Mouse (Mus musculus) gastrocnemius, adult 8-10 months (tissue): ENCODE results near the gene Mras. TPM values are rescaled to one million over a fixed set of nuclear protein-coding genes. Genes with fewer than 3 reads are reported as not detected.

ENCODE experiments used
- DNase-seq, 2 experiments: peaks; one replicate each; pipeline ENCODE4 v3.0.0; 2022; ENCODE audit warnings: low spot score in 2 of 2
- total RNA-seq, 4 experiments: library from RNA; stranded (reverse); gene quantifications; 2 replicates each; pipeline ENCODE4 v1.2.4; 2022

The Mras gene
- total RNA-seq, 4 experiments from 2014 or later: 3.5 to 7.7 (median 4.5) TPM

GRCm38 (mm10) chr9:99441647-99442433 lies 4.7 kb upstream of the Mras start:
- DNase-seq: no peak

DNA sequence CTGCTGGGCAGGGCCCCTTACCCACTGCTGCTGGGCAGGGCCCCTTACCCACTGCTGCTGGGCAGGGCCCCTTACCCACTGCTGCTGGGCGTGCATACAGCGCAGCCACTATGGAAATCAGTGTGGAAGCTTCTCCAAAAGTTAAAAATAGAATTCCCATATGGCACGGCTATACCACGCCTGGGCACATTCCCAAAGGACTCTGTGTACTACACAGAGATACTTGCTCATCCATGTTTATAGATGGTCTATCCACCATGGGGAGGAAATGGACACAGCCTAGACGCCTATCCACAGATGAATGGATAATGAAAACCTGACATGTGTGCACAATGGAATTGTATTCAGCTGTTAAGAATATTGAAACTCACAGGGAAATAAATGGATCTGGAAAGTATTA lies 3.8 kb upstream of the Mras start:
- DNase-seq: no peak

GRCm38 (mm10) chr9:99439064-99439463 lies 1.9 kb upstream of the Mras start:
- DNase-seq: no peak

DNA sequence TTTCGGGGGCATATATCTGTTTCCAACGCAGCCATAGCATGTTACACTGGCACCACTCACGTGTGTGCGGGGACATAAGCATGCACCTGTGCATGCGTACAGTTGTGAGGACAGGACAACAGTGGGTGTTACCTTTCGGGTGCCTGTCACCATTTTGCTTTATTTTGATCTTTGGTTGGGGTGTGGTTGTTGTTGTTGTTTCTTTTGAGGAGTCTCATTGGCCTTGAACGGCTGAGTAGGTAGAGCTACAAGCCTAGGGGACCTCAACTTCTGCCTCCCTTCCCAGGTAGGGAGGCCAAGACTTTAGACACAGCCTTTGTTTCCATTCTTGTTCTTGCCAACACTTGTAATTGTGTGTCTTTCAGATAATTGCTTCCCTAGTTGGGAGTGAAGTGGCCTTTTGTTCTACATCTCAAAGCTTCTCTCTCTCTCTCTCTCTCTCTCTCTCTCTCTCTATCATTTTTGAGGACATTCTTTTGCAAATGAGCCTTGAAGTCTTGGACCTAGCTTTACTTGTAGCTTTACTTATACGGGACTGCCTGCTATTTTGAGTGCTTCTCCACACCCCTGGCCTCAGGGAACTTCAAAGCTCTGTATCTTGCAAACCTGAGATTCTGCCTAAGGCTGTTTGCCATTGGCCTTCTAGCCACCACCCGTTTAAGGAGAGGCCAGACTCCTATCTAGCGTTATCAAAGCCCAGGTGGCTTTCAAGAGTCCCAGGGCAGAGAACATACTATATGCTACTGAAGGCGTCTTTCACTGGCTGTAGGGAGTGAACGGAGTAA lies 792 bp upstream of the Mras start:
- no peak for DNase-seq

DNA sequence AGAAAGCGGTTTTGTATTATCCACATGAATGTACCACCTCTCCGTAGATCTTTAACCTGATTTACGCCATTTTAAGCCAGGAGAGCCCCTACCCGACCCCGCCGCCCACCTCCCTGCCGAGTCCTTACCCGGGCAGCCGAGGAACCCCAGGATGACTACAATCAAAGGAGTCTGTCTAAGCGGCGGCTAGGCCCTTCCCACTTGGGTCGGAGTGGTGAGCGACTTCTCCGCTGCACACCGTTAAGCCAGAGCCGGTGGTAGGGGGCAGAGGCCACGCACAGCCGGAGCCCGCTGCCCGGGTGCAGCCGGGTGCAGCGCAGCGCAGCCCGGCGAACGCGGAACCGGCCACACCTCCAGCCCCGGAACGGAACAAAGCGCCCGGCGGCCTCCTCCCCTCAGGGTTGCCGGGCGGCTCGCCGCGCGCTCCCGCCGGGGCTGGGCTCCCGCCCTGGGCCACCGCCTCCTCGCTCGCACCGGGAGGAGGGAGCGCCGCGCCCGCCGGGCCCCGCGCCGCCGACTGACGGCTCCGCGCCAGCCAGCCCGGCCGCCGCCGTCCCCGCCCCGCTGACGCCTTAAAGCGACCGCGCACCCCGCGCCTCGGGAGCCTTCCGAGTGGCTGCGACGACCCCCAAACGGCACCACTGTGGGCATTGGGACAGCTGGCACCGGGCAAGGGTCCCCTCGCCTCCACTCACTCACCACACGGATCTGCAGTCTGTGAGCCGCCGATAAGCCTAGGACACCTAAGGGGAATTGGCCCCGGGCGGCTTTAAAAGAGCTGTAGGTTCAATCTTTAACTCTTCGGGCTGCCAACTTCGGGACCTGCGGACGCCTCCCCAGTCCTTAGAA lies 775 bp downstream of the Mras start:
- DNase-seq: peak; percentile 72 to 81

DNA sequence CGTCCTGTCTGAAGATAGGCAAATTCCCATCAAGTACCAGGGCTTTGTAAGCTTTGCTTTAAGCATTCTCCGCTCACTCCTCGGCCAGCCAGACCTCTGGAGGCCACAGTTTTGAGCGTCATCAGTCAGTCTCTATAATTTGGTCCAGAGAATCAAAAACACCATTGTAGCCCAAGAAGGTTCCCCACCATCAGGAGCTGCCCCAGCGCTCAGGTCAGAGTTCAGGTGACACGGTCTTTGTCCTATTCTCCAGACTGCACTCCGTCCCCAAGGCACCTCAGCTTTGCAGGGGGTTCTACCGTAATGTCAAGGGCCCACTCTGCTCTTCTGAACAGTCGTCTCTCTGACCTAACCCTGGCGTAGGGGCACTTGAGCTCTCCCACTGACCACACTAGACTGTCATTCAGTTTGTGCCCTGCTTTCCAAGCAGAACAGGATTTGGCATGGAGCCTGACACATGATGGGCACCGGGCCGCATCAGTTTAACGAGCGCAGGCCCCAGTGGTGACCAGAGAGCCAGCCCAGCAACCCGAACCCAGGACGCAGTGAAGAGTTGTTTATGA lies 1.5 kb downstream of the Mras start:
- peak; percentile 28 to 33 for DNase-seq

- no peak for DNase-seq
These were observed 2.1 kb downstream of the Mras start for GRCm38 (mm10) chr9:99434892-99435618.

- no peak for DNase-seq
These were observed 4.7 kb downstream of the Mras start for GRCm38 (mm10) chr9:99432478-99432877.

DNA sequence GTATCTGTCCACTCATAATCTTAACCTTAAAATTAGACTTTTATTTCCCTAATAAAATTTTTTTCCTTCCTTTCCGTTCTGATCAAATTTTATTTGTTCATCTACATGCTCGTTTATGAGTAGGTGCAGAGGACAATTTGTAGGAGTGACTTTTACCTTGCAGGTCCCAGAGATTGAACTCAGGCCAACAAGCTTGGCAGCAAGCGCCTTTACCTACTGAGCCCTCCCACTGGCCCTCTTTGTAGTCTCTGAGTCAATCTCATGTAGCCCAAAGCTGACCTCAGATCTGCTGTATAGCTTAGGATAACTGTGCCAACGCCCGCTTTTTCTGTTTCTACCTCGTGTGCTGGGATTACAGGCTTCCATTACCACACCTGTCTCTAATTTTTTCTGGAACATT lies 5.2 kb downstream of the Mras start:
- no peak for DNase-seq

- DNase-seq: no peak
These were observed 5.8 kb downstream of the Mras start for GRCm38 (mm10) chr9:99431346-99431745.

GRCm38 (mm10) chr9:99430806-99431205 lies 6.4 kb downstream of the Mras start:
- DNase-seq: no peak

- no peak for DNase-seq
These were observed 7.3 kb downstream of the Mras start for GRCm38 (mm10) chr9:99429845-99430244.

DNA sequence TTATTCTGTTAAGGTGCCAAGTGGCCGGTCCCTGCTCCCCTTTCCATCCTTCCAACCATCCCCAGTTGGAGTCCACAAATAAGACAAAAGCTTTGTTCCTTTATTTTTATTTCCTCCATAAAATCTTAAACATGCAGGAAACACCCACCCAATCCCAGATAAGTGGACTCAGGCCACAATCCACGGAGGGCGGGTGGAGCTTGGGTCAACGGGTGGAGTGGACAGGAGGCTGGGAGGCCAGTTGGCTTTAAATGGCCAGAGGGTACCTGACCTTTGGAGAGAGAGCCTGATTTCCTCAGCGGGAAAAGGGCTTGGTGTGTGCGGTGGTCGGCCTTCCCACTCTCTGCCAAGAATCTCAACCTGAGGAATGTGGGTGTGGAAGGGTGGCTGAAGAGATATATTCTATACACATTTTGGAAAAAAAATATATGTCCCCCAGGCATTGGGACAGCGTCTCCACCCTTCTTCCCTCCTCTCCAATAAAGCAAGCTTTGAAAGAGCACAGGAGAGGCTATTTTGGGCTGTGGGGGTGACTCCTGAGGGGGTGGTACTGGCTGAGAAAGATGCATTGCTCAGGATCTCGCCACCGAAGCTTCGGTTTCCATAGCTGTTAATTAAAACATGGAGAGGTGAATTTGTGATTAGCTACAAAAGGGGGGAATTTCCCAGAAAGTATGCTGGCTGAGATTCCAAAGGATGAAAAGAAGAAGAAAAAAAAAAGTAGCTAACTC lies 8.4 kb downstream of the Mras start:
- no peak for DNase-seq

DNA sequence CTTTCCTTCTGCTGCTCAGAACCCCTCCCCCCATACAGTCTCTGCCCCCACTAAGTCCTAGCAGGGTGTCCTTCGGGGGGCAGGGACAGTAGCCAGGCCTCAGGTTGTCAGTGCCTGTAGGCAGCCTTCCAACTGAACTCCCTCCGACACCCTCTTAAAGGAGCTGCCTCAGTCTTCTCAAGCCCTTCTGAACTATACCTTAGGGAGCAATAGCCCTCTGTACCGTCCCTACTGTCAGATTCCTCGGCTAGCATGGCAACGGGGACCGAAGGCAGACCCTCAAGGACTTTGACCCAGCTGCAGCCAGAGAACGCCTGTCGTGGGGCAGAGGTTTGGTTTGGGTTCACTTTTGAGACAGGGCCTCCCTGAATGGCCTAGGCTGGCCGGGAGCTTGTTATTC lies 11.9 kb downstream of the Mras start:
- no peak for DNase-seq

- DNase-seq: no peak
These were observed 12.7 kb downstream of the Mras start for GRCm38 (mm10) chr9:99424574-99424863.

DNA sequence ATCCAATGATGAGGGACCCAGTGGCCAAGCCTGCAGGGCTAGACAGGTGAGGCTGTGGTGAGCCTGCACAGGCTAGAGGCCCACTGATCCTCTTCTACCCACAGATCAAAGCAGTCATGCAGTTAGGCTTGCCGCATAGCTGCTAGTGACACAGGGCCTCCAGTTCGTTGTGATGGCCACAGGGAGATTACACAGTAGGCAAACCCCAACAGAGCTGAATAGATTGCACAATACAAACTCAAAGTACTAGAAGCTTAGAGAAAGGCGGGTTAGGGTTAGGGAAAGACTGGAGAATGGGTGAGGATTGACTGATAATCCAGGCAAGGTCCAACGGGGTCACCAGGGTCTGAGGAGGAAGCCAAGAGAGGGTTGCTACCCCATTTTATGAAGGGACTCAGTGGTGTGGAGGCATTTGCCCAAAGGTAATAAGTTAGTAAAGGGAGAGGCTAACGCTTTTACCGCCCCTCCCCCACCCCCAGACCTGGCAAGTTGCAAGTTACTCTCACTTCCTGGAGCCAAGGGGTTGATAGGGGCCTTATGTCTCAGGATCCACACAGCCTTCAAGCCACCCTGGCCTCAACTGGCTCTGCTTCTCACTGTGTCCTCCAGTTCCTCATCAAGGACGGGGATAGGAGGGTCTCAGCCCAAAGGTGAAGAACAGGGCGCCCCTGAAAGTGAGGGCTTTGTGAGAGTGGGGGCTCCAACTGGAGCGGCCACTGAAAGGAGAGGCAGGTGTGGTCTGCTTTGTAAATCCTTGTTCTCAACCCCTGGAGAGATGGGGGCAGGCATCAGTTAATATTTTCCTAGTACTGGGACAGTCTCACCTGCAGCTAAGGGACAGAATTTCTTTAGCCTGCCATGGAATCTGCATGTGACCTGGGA lies 13.2 kb downstream of the Mras start:
- no peak for DNase-seq

- DNase-seq: no peak
These were observed 15.3 kb downstream of the Mras start for GRCm38 (mm10) chr9:99421914-99422313.

GRCm38 (mm10) chr9:99419951-99420701 lies 17.1 kb downstream of the Mras start:
- DNase-seq: no peak

DNA sequence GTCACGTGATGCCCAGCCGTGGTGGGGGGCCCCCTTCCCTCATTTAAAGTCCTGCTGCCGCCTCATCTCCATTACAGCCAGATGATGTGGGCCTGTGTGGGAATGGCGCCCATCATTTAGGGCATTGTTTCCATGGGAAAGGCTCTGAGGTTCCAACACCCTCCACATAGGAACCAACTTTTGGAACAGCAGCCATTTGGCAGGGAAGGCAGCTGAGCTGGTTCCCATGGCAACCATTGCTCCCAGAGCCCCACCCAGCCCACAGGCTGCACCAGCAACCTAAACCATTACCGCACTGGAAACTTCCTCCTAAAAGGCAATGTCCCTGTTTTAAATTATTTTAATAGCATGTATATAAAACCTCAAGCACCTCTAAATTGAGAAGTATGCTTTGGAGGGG lies 18.8 kb downstream of the Mras start:
- DNase-seq: no peak
